Mouse (Mus musculus) 3134 (cell line): ENCODE results near the gene Pop4.

Source experiments
- DNase-seq: peaks from one replicate; pipeline ENCODE4 v3.0.0-alpha.2; 2011; ENCODE audit warnings: low spot score; ENCODE audit not compliant: insufficient read length; ENCODE audit errors: extremely low read depth

Gene Pop4

GRCm38 (mm10) chr7:38224577-38225369 lies 46.5 kb downstream of the Pop4 start:
- DNase-seq, result peak; percentile 30

- no peak for DNase-seq
Measured at GRCm38 (mm10) chr7:38220866-38221265, 50.4 kb downstream of the Pop4 start.

- no peak for DNase-seq
Measured at GRCm38 (mm10) chr7:38219526-38219925, 51.7 kb downstream of the Pop4 start.

- DNase-seq, result no peak
Measured at GRCm38 (mm10) chr7:38218631-38219367, 52.4 kb downstream of the Pop4 start.

- DNase-seq, result peak; percentile 76
Measured at GRCm38 (mm10) chr7:38217417-38218171, 53.6 kb downstream of the Pop4 start.

- no peak for DNase-seq
Measured at GRCm38 (mm10) chr7:38215697-38216096, 55.5 kb downstream of the Pop4 start.

GRCm38 (mm10) chr7:38215281-38215680 lies 55.9 kb downstream of the Pop4 start:
- no peak for DNase-seq

GRCm38 (mm10) chr7:38214473-38215214 lies 56.6 kb downstream of the Pop4 start:
- no peak for DNase-seq

- DNase-seq, result no peak
Measured at GRCm38 (mm10) chr7:38212651-38213062, 58.6 kb downstream of the Pop4 start.
